Mouse (Mus musculus): Measurements from ENCODE around the gene Arhgef3.

DNA sequence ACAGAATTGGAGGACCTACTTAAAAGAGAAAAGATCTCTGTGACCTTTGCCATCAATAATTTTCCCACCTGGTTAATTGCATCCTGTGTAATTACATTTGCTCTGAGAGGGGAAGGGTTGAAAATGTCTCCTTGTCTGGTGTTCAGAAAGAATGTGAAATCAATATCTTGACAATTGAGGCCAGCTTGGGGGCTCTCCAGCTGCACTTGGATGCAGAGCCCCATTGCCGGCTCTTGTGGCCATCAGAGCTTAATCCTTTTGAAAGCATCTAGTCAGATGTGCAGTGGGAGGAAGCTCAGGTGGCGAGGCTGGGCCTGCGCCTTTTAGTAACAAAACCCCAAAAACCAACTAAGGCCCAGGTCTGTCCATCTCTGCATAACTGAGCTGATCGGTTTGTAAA lies 28.7 kb upstream of the Arhgef3 start:
- no peak for TF ChIP-seq CTCF (IDR thresholded peaks at IDR 0.05; ENCODE audit: low read depth, low read length)
- no peak for TF ChIP-seq EP300 (IDR thresholded peaks at IDR 0.05; ENCODE audit: insufficient read depth, low read depth, low read length)
- TF ChIP-seq POLR2A (IDR thresholded peaks at IDR 0.05; ENCODE audit: insufficient read depth, low read length): no peak
